Comparison of ENCODE assay signal across 9 mouse cellular contexts in the genomic region with DNA sequence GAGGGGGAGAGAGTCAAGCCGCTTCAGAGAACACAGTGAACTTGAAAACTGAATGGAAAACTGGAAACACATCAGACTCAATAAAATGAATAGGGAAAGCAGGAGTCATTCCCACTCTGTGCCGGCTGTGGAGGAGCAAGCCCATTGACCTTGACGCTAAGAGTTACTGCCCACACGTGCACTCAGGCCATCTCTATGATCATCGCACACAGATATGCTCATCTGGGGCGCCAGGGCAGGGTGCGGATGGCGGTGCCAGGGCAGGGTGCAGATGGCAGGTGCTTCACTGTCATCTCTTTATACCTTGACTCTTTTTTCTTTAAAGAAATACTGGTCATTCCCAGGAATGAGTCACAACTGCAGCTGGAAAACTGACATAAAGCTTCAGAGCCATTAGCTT. TPM values are rescaled to one million over a fixed set of nuclear protein-coding genes. Genes with fewer than 3 reads are reported as not detected.
"Had no signal": no experiment of that assay in that cellular context is flagged by ENCODE, and none has a peak within 500 bp of the region (broad histone marks: within the 10 kb centered on the region; RNA-seq: fewer than 3 reads in every experiment).

No protein-coding gene starts in this region.

- DNase-seq: lung, adult 2 months; lung, postnatal 14 days; lung, postnatal 36 days; right cerebral cortex, postnatal 14 days; thymus, adult 2 months; thymus, postnatal 25 days; thymus, postnatal 4 days had no signal

RNA-seq across cellular contexts. Expression of a gene that starts 4.2 kb away (rescaled TPM):
- total RNA-seq: monocyte, adult 5-6 weeks; neutrophil, adult 5-6 weeks had no signal
